Mouse (Mus musculus) skeletal muscle tissue, adult 2 months (tissue): ENCODE measurements at regions not wholly inside any gene's neighbourhood (a gene's known extent, or its start where the extent isn't known, plus 50 kb on each side); places are given as distances from the start of the nearest gene placed in this dataset.

Experiments
- DNase-seq: peaks from one replicate; pipeline ENCODE4 v3.0.0-alpha.2; 2012; ENCODE audit warnings: low read depth, low spot score

DNA sequence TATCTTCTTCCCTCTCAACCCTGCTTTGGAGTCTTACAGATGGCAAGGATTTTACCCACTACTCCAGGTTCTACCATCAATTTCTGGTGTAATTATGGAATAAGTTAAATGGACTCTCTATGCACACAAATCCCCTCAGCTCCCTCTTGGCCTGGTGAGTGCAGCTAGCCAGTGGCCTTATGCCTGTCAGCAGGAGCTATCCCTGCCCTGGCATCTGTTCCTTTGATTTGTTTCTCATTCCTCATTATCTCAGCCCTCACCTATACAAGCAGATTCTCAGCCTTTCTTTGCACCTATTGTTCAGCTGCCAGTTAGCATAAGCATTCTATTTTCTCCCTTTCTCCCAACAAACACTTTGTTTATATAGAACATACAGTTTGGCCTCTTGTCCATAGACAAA lies 150.3 kb downstream of the Rnf152 start:
- DNase-seq = no peak

DNA sequence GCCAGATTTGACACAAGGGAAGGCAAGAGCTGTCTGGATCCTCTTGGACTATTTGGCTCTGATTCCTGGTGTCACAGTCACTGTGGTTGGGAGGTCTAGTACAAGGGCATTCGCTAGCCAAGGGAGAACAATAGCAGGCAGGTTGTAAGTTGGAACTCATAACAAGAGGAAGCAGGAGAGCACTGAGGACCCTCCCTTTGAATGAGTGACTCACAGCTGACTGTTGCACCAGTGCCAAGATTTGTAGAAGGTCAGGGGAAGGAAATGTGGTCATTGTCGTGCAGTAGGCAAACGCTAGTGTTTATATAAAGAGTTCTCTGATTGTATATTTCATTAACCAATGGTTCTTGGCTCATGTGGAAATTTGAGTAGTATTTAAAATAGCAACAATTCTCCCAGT lies 157.2 kb downstream of the Rnf152 start:
- DNase-seq = peak; percentile 27

DNA sequence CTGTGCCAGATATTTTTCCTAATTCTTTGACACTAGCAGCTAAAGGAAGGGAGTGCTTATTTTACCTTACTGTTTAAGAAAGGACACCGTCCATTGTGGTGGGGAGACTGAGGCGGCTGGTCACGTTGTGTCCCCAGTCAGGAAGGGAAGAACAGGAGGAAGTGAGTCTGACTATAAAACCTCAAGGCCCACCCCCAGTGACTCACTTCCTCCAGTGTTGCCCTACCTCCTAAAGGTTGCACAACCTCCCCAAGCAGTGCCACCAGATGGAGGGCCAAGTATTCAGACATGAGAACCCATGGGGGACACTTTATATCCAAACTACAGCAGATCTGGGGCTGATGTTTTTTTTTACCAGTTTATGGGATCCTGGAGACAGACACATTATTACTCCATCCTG lies 165.4 kb downstream of the Rnf152 start:
- DNase-seq = no peak

- DNase-seq = no peak
Observed at GRCm38 (mm10) chr1:105188920-105189266, 167.6 kb downstream of the Rnf152 start.

DNA sequence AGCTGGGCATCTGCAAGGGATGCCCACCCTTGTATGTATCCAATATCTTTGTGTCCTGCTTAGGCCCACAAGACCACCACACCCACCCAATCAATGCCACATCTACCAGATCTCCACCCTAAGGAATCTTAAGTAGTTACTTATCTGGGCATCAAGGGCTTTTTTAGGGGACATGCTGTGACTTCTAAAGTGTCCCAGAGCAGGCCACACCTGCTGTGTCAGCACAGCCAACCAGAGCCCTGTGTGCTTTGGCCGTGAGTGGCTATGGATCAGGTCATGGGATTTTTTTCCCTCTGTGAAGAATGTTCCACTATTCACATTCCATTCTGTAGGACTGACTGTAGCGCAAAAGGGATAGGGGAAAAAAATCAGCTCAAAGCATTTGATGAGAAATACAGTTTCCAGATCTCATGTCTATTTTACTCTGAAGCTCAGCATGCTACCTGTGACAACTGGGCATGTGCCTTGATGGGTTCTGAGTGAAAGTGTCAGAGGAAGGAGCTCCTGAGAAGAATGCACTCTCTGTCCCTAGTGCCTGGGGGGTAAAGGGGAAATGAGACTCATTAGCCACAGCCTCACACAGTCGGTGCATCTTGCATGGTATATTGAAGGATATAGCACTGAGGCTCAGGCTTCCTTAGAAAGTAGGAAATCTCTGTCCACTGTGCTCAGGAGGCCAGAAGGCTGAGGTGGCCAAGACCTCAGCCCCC lies 168.1 kb downstream of the Rnf152 start:
- DNase-seq = no peak

GRCm38 (mm10) chr1:105184470-105184869 lies 172.0 kb downstream of the Rnf152 start:
- no peak for DNase-seq

GRCm38 (mm10) chr1:105179371-105179823 lies 177.1 kb downstream of the Rnf152 start:
- DNase-seq = peak; percentile 73

- no peak for DNase-seq
Observed at GRCm38 (mm10) chr1:105178773-105179172, 177.7 kb downstream of the Rnf152 start.

- no peak for DNase-seq
Observed at GRCm38 (mm10) chr1:105177938-105178337, 178.6 kb downstream of the Rnf152 start.

DNA sequence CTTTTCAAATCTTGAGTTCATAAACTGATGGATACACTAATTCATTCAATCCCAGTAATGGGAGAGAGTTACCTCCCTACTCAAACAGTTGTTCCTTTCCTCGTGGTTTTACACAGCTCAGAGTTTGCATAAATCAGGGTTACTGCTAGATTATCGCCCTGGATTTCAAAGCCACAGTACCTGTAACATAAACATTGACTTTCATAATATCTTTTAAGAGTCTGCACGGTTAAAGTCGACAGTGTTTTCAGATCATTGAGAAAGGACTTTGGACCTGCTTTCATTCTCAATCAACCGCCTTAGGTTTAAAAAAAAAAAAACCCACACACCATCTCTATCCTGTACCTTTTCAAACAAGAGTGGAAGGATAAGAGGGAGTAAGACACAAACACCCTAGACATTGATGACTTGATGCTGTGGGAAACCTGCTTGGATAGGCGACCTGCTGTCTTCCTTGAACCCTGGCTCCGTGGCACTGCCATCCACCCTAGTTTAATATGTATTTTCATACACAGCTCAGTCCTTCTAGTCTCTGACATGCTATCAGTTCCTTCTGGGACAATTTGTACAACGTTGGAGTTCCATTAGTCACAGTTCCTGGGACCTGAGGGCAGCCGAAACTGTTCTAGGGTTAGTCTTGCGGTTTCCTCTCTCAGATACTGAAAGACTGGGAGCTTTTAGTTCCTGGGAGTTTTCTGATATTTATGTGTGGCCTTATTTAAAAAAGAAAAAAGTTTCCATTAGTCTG lies 179.3 kb downstream of the Rnf152 start:
- no peak for DNase-seq

DNA sequence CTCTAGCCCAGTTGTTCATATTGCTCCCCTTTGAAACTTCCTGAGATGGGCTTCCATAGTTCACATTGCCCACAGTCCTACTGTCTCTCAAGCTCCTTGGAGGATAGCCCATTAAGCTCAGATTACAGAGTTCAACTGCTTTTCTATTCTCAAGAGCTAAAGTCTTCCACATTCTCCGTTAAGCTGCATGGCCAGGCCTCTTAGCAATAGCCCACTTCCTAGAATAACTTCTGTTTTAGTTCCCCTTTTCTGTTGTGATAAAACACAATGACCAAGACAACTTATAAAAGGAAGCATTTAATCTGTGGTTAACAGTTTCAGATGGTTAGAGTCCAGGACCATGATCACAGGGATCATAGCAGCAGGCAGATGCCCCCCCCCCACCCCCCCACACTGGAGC lies 185.5 kb downstream of the Rnf152 start:
- no peak for DNase-seq

DNA sequence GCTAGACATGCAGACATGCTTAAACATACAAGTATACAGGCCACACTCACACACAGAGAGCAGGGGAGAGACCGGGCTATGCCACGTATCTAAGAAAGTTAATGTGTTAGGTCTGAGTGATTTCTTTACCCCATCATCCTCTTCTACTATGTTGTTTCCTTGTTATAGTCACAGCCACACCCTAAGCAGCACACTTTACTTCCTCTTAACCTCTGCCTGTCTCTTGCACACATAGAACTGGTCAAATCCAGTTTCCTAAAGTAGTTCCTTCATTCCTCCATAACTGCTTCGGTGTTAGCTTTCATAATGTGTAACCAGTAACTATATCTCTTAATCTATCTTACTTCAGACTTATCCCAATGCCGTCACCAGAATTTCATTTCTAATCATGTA lies 186.4 kb downstream of the Rnf152 start:
- DNase-seq = no peak

DNA sequence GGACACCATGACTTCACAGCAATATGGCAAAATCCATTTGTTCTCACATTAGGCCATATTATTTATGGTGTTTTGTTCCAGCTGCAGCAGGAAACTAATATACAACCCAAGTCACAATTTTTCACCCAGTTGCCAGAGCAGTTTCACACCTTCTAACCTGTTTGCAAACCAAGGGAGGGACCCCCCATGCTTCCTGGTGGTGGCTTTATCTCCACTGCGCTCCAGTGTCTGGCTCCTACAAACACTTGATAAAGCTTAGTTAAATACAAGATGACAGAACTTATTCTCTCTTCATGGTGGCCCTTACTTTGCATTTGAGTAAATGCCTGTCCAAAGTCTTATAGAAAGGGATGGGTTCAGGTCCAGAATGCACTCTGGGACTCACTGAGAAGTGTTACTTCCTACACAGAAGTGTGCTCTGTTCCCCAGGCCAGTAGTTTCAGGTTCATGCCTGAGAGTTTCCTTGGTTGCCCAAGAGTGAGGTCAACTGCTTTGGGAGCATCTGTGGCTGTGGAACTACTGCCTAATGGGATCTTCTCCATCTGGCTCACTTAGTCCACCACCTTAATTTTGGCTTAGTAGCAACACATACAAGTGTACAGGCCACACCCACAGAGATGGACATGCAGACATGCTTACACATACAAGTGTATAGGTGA lies 186.9 kb downstream of the Rnf152 start:
- no peak for DNase-seq

DNA sequence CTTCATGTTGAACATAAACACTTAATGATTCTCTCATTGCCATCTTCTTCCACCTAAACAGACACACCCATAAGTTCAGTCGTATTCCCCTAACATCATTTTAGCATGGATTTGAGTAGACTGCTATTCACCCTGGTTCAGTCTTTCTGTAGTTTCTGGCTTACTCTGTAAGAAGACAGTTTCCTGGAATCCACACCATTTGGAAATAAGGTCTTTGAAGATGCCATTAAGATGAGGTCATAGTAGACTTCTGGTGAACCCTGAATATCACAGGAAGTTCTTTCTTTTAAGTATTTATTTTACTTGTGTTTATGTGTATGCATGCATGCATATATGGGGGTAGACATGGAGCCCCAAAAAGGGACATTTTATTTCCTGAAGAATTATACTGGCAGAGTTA lies 187.7 kb downstream of the Rnf152 start:
- DNase-seq = no peak

DNA sequence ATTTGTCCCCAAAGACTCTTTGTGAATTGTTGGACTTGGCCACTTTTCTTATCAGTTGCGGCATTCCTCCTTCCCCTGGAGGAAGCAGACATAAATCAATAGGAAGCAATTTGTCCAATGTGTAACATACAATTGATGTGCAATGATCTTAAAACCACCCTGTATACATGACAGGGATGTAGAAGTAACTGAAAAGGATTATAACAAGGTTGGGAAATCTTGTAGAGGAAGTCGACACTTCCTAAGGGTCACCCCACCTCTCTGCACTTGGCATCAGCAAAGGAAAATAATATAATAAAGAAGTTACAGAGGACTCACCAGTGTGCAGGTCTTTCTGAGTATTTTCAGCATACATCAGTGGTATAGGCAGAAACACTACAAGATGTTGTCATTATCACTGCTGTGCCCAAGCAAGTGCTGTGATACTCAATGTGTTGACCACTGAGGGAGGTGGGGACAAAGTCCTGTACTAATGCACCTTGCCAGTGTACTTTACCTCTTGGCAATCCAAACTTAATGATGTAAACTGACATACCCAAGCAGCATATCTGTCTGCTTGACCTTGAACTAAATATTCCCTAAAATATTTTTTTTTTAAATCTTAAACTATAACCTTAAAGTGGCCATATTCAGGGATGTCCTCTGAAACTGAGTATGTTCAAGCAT lies 198.9 kb downstream of the Rnf152 start:
- DNase-seq = no peak

DNA sequence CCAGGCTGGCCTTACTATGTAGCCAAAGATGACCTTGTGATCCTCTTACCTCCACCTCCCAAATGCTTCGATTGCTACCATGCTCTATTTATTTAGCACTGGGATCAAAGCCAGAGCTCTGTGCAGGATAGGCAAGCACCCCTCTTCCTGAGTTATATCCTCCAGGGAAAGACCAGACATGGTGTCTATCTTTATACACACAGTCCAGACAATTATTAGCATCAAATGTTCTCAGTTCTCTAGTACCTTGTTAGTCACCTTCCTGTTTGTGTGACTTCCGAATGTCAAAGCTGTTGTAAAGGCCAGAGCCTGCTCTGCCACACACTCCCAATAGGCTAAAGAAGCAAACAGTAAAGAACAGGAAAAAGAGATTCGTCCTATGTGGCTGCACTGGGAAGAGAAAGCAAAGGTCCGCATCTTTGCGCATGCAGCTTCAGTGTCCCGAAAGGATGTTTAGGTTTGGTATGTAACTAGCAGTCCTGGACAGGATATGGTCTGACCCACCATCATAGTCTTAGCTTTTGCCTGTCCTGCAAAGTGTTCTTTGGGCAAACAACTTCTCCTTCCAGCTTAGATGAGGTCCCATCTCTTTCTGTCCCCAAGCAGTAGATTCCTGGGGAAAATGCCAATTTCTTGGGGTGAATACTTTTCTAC lies 204.2 kb downstream of the Rnf152 start:
- DNase-seq = no peak

DNA sequence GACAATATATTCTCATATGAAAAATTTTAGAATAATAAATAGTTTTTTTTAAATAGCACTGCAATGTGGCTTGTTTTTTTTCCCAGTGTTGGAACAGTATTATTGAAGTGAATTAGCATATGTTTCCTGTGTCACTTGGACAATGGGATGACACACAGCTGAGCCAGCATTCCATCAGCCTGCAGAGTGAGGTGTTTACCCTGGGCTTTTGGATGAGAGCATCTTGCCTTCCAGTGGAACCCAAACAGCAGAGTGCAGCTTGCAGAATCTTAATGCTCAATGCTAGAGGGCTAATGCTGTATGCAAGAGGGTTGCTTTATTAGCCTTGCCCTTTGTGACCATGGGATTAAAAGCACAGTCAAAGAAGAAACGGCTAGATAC lies 205.1 kb downstream of the Rnf152 start:
- no peak for DNase-seq

DNA sequence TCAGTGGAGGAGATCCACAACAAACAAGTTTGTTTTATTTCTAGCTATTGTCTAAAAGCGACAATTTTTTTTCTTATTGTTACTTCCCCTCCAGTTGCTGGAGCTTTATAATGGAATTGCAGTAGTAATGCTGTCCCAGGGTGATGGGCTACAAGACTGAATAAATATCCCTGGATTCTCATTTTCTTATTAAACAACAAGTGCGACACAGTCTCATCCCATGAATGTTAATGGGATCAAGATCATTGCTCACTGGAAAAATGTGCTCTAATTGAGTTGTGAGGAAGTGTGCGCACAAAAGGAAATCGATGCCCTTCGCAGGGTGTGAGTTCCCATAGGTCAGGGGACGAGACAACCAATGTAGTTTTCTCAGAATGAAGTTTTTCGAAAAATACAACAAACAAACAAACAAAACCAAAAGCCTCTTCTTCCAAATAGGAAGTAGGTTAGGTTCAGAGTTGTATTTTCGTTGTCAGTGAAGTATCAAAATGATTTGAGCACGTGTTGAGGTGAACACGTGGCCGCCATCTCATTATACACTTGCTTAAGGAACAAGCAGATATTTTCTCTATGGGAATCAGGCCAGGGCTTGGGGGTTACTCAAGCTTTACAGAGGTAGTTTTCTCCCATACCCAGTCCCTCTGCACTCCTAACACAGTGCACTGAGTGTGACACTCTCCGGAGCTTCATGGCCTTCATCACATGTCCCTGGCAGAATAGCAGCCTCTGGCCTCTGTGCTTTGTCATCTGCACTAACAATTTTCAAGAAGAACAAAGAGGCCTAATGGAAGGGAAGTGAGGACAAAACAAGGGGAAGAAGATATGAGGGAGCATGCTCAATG lies 205.7 kb downstream of the Rnf152 start:
- DNase-seq = no peak

- DNase-seq = no peak
Observed at GRCm38 (mm10) chr1:105148792-105149191, 207.7 kb downstream of the Rnf152 start.

GRCm38 (mm10) chr1:105148048-105148447 lies 208.5 kb downstream of the Rnf152 start:
- DNase-seq = no peak

DNA sequence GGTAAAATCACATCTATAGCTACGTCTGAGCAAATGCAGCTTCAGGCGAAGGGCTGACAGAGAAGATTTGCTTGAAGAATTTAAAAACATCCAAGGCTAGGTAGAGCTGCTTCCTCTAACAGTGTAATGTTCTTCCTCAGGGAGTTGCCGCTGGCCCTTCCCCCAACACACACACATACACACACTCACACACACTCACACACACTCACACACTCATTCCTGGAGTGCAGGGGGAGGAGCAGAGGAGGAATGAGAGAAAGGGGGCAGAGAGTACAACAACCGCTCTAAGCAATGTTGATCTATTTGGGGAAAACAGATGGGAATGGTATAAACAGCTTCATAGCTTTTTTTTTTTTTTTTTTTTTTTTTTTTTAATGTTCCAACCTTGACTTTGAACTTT lies 232.6 kb downstream of the Rnf152 start:
- no peak for DNase-seq
